Mouse (Mus musculus) midbrain, embryonic 10.5 days (tissue): ENCODE data around the gene Hspa5. TPM values are rescaled to one million over a fixed set of nuclear protein-coding genes. Genes with fewer than 3 reads are reported as not detected.
A peak's percentile ranks its signal among the peaks of the same experiment; 100 is the strongest.
"Not testable (repeated sequence)": the region's sequence is repeated elsewhere in the genome, so short reads cannot be mapped to it uniquely, and the experiment has no call there.

Source experiments
- DNase-seq: peaks from one replicate; pipeline ENCODE4 v3.0.0-alpha.2; 2017; ENCODE audit warnings: low spot score
- H3K27ac ChIP-seq: fragments of 300-500 bp; sonication (generic); replicated peaks from 2 replicates; pipeline ENCODE4 v1.5.1; 2016; ENCODE audit warnings: mild to moderate bottlenecking
- H3K27me3 ChIP-seq: fragments of 300-500 bp; sonication (generic); 2 replicates; pipeline ENCODE4 v1.6.1; 2016; ENCODE audit warnings: low read depth, mild to moderate bottlenecking; ENCODE audit not compliant: poor library complexity, severe bottlenecking
- H3K36me3 ChIP-seq: fragments of 300-500 bp; sonication (generic); 2 replicates; pipeline ENCODE4 v1.6.1; 2016; ENCODE audit warnings: mild to moderate bottlenecking, moderate library complexity
- H3K4me1 ChIP-seq: fragments of 300-500 bp; sonication (generic); 2 replicates; pipeline ENCODE4 v1.6.1; 2016
- H3K4me3 ChIP-seq: fragments of 300-500 bp; sonication (generic); 2 replicates; pipeline ENCODE4 v1.5.1; 2016; ENCODE audit warnings: mild to moderate bottlenecking, moderate library complexity
- H3K9me3 ChIP-seq: fragments of 300-500 bp; sonication (generic); replicated peaks from 2 replicates; pipeline ENCODE4 v1.6.1; 2016; ENCODE audit warnings: mild to moderate bottlenecking
- WGBS: fragments of 180-500 bp; shearing (Covaris S2); methylation state at CpG from one replicate; pipeline ENCODE4 v1.1.7; 2016; 5-methylcytosine and 5-hydroxymethylcytosine counted together
- polyA plus RNA-seq: library from polyadenylated mRNA; unstranded; fragments of >200 nt; fragmentation: Nextera tagmentation; extraction: Ambion mirVana; gene quantifications from 2 replicates; pipeline ENCODE4 v1.2.1, GENCODE M21; 2016

The Hspa5 gene
- polyA plus RNA-seq, 1 experiment from 2014 or later = 977 TPM

GRCm38 (mm10) chr2:34753811-34754550 lies 17.8 kb upstream of the Hspa5 start:
- Histone ChIP-seq H3K9me3 (no peaks in the 10 kb centered on the region), H3K4me1 (peaks cover 25% of the 10 kb centered on the region), H3K27me3 (no peaks in the 10 kb centered on the region), H3K36me3 (no peaks in the 10 kb centered on the region), H3K4me3 (peak overlapping the region; percentile 75), H3K27ac (peak overlapping the region; percentile 97)
- WGBS = under 1% methylated on average over 98 of the region's 106 CpGs
- DNase-seq = peak; percentile 90

- H3K27me3 ChIP-seq = no peaks in the 10 kb centered on the region
- no peaks in the 10 kb centered on the region for H3K9me3 ChIP-seq
- peak; percentile 31 for DNase-seq
- H3K27ac ChIP-seq = peak within 1 kb of the TSS; percentile 97
- peaks cover 25% of the 10 kb centered on the region for H3K4me1 ChIP-seq
- WGBS = 2% methylated on average over 14 of the region's 14 CpGs
- H3K36me3 ChIP-seq = no peaks in the 10 kb centered on the region
- peak within 1 kb of the TSS; percentile 75 for H3K4me3 ChIP-seq
Measured at GRCm38 (mm10) chr2:34754551-34755358, 17.0 kb upstream of the Hspa5 start, which contains the start of gene Gapvd1. TSS of gene Gapvd1 (minus strand) at chr2:34755232.

- no peak for DNase-seq
- Histone ChIP-seq H3K27me3 (no peaks in the 10 kb centered on the region), H3K4me1 (peaks cover 19% of the 10 kb centered on the region), H3K9me3 (no peaks in the 10 kb centered on the region), H3K4me3 (no peak overlapping the region), H3K27ac (no peak overlapping the region), H3K36me3 (no peaks in the 10 kb centered on the region)
- WGBS = 79% methylated on average over 1 of the region's 1 CpGs
Measured at GRCm38 (mm10) chr2:34757341-34757740, 14.4 kb upstream of the Hspa5 start.

GRCm38 (mm10) chr2:34761272-34761671 lies 10.5 kb upstream of the Hspa5 start:
- WGBS = 90% methylated on average over 5 of the region's 5 CpGs
- H3K27me3 ChIP-seq, H3K4me1 ChIP-seq, DNase-seq, H3K36me3 ChIP-seq, H3K9me3 ChIP-seq, H3K4me3 ChIP-seq, H3K27ac ChIP-seq: not testable (repeated sequence)

GRCm38 (mm10) chr2:34762174-34762573 lies 9.6 kb upstream of the Hspa5 start:
- no peaks in the 10 kb centered on the region for H3K36me3 ChIP-seq
- WGBS = 93% methylated on average over 2 of the region's 2 CpGs

GRCm38 (mm10) chr2:34762872-34763271 lies 8.9 kb upstream of the Hspa5 start:
- no peaks in the 10 kb centered on the region for H3K9me3 ChIP-seq
- 62% methylated on average over 2 of the region's 2 CpGs for WGBS
- no peaks in the 10 kb centered on the region for H3K36me3 ChIP-seq
- no peak overlapping the region for H3K4me3 ChIP-seq
- H3K27me3 ChIP-seq = no peaks in the 10 kb centered on the region
- no peak for DNase-seq
- H3K27ac ChIP-seq = no peak overlapping the region
- no peaks in the 10 kb centered on the region for H3K4me1 ChIP-seq

More at GRCm38 (mm10) chr2:34762174-34762573, 9.6 kb upstream of the Hspa5 start:
- DNase-seq = no peak
- Histone ChIP-seq H3K27me3 (no peaks in the 10 kb centered on the region), H3K9me3 (no peaks in the 10 kb centered on the region), H3K4me3 (no peak overlapping the region), H3K4me1 (no peaks in the 10 kb centered on the region), H3K27ac (no peak overlapping the region)

- no peaks in the 10 kb centered on the region for H3K9me3 ChIP-seq
- no peak overlapping the region for H3K27ac ChIP-seq
- no peaks in the 10 kb centered on the region for H3K27me3 ChIP-seq
- WGBS = 76% methylated on average over 7 of the region's 12 CpGs
- no peaks in the 10 kb centered on the region for H3K4me1 ChIP-seq
- no peak overlapping the region for H3K4me3 ChIP-seq
- H3K36me3 ChIP-seq = peaks cover 6% of the 10 kb centered on the region; the same call in 1 of the 2 replicates
- no peak for DNase-seq
Measured at GRCm38 (mm10) chr2:34764801-34765200, 7.0 kb upstream of the Hspa5 start.

GRCm38 (mm10) chr2:34770049-34770448 lies 1.7 kb upstream of the Hspa5 start:
- no peak overlapping the region for H3K27ac ChIP-seq
- no peak for DNase-seq
- no peaks in the 10 kb centered on the region for H3K27me3 ChIP-seq
- WGBS = 90% methylated on average over 2 of the region's 2 CpGs
- peak overlapping the region; percentile 100 for H3K4me3 ChIP-seq
- peaks cover 32% of the 10 kb centered on the region for H3K36me3 ChIP-seq
- no peaks in the 10 kb centered on the region for H3K9me3 ChIP-seq
- peaks cover 30% of the 10 kb centered on the region for H3K4me1 ChIP-seq

GRCm38 (mm10) chr2:34770951-34771350 lies 819 bp upstream of the Hspa5 start:
- 7% methylated on average over 6 of the region's 6 CpGs for WGBS
- H3K36me3 ChIP-seq = peaks cover 41% of the 10 kb centered on the region
- DNase-seq = no peak
- H3K4me1 ChIP-seq = peaks cover 39% of the 10 kb centered on the region
- no peaks in the 10 kb centered on the region for H3K27me3 ChIP-seq
- peak overlapping the region; percentile 100 for H3K4me3 ChIP-seq
- H3K9me3 ChIP-seq = no peaks in the 10 kb centered on the region
- peak overlapping the region; percentile 99 for H3K27ac ChIP-seq

GRCm38 (mm10) chr2:34772252-34773235 lies 774 bp downstream of the Hspa5 start:
- peak overlapping the region; percentile 99 for H3K27ac ChIP-seq
- H3K36me3 ChIP-seq = peaks cover 57% of the 10 kb centered on the region
- no peak for DNase-seq
- peak overlapping the region; percentile 100 for H3K4me3 ChIP-seq
- H3K27me3 ChIP-seq = no peaks in the 10 kb centered on the region
- no peaks in the 10 kb centered on the region for H3K9me3 ChIP-seq
- 5% methylated on average over 50 of the region's 50 CpGs for WGBS
- peaks cover 55% of the 10 kb centered on the region for H3K4me1 ChIP-seq

GRCm38 (mm10) chr2:34773673-34774072 lies 1.9 kb downstream of the Hspa5 start:
- Histone ChIP-seq H3K27ac (no peak overlapping the region), H3K4me1 (peaks cover 56% of the 10 kb centered on the region), H3K9me3 (no peaks in the 10 kb centered on the region), H3K36me3 (peaks cover 69% of the 10 kb centered on the region), H3K27me3 (no peaks in the 10 kb centered on the region), H3K4me3 (peak overlapping the region; percentile 100)
- DNase-seq = no peak
- WGBS = 91% methylated on average over 4 of the region's 4 CpGs

- 92% methylated on average over 6 of the region's 6 CpGs for WGBS
- Histone ChIP-seq H3K9me3 (no peaks in the 10 kb centered on the region), H3K36me3 (peaks cover 71% of the 10 kb centered on the region), H3K4me1 (peaks cover 56% of the 10 kb centered on the region), H3K27ac (no peak overlapping the region), H3K27me3 (no peaks in the 10 kb centered on the region), H3K4me3 (peak overlapping the region; percentile 100)
- DNase-seq = no peak
Measured at GRCm38 (mm10) chr2:34774493-34774892, 2.7 kb downstream of the Hspa5 start.
